Mouse (Mus musculus) embryo, embryonic 11.5 days (tissue): ENCODE measurements around the gene Gm3604.
"Not testable (repeated sequence)": the region's sequence is repeated elsewhere in the genome, so short reads cannot be mapped to it uniquely, and the experiment has no call there.

Experiments
- DNase-seq: peaks from one replicate; pipeline ENCODE4 v3.0.0-alpha.2; 2012; ENCODE audit warnings: low read depth, low spot score

Gm3604 gene

GRCm38 (mm10) chr13:62382952-62383351 lies at the start of gene Gm3604:
Gene Gm3604 (minus strand): TSS chr13:62383177.
- peak; percentile 14 for DNase-seq

GRCm38 (mm10) chr13:62399206-62399605 lies 16.2 kb upstream of the Gm3604 start:
- not testable (repeated sequence) for DNase-seq

- not testable (repeated sequence) for DNase-seq
These were observed 7.2 kb upstream of the Gm3604 start for GRCm38 (mm10) chr13:62390076-62390620.

- DNase-seq = no peak
These were observed 51.2 kb downstream of the Gm3604 start for GRCm38 (mm10) chr13:62331786-62332185.

GRCm38 (mm10) chr13:62331381-62331780 lies 51.6 kb downstream of the Gm3604 start:
- no peak for DNase-seq
